ENCODE assay signal across 1 mouse cellular context in genomic region chr16:44780751-44781150, GRCm38 (mm10).
TF ChIP-seq lines count a peak whose summit lies in the region.

No protein-coding gene starts in this region.

TF ChIP-seq in MEL, 35 proteins besides CTCF, POLR2A, EP300 and RAD21 (continued from another document):
- TF ChIP-seq GABPA (IDR thresholded peaks at IDR 0.05; ENCODE audit: low read depth, low read length): no peak
- no peak for TF ChIP-seq SIN3A (IDR thresholded peaks at IDR 0.05; ENCODE audit: low read length)
- no peak for TF ChIP-seq CHD1 (IDR thresholded peaks at IDR 0.05; ENCODE audit: low read depth, low read length)
TF ChIP-seq in MEL: peak in this region for 2.
